Mouse (Mus musculus) 3T3-L1 (cell line): ENCODE results near the gene Cd80.

Experiments used
- DNase-seq: peaks from one replicate; pipeline ENCODE4 v3.0.0-alpha.2; 2015; ENCODE audit warnings: low read depth, low spot score

Gene Cd80

GRCm38 (mm10) chr16:38448458-38448857 lies 6.9 kb upstream of the Cd80 start:
- DNase-seq, result no peak

GRCm38 (mm10) chr16:38450707-38451106 lies 4.7 kb upstream of the Cd80 start:
- no peak for DNase-seq

- DNase-seq, result peak; percentile 70
Measured at GRCm38 (mm10) chr16:38451421-38452205, 3.7 kb upstream of the Cd80 start.

GRCm38 (mm10) chr16:38452442-38453202 lies 2.7 kb upstream of the Cd80 start, which contains the start of gene Adprh:
Adprh (minus strand) TSS chr16:38452703.
- peak; percentile 91 for DNase-seq

GRCm38 (mm10) chr16:38453203-38453553 lies 2.2 kb upstream of the Cd80 start:
- no peak for DNase-seq

- no peak for DNase-seq
Measured at GRCm38 (mm10) chr16:38453952-38454351, 1.4 kb upstream of the Cd80 start.

GRCm38 (mm10) chr16:38454533-38455254 lies 667 bp upstream of the Cd80 start:
- no peak for DNase-seq

- DNase-seq, result no peak
Measured at GRCm38 (mm10) chr16:38456812-38457567, 1.6 kb downstream of the Cd80 start.

- peak; percentile 44 for DNase-seq
Measured at GRCm38 (mm10) chr16:38458600-38459280, 3.4 kb downstream of the Cd80 start.

GRCm38 (mm10) chr16:38459990-38460389 lies 4.6 kb downstream of the Cd80 start:
- DNase-seq, result no peak

GRCm38 (mm10) chr16:38461749-38462148 lies 6.4 kb downstream of the Cd80 start:
- no peak for DNase-seq

GRCm38 (mm10) chr16:38462161-38462560 lies 6.8 kb downstream of the Cd80 start:
- DNase-seq, result no peak

- no peak for DNase-seq
Measured at GRCm38 (mm10) chr16:38463305-38463704, 7.9 kb downstream of the Cd80 start.

- DNase-seq, result peak; percentile 28
Measured at GRCm38 (mm10) chr16:38466089-38466488, 10.7 kb downstream of the Cd80 start.

- no peak for DNase-seq
Measured at GRCm38 (mm10) chr16:38467091-38467916, 11.9 kb downstream of the Cd80 start.

GRCm38 (mm10) chr16:38467917-38468705 lies 12.8 kb downstream of the Cd80 start:
- no peak for DNase-seq

GRCm38 (mm10) chr16:38468706-38469018 lies 13.3 kb downstream of the Cd80 start:
- peak; percentile 44 for DNase-seq

GRCm38 (mm10) chr16:38469437-38469836 lies 14.1 kb downstream of the Cd80 start:
- no peak for DNase-seq
